Mouse (Mus musculus) small intestine, adult 2 months (tissue): ENCODE data around the gene Coro2b. TPM values are rescaled to one million over a fixed set of nuclear protein-coding genes. Genes with fewer than 3 reads are reported as not detected.

Experiments
- H3K27ac ChIP-seq: fragments of 200-500 bp; 2 replicates; pipeline ENCODE4 v1.5.1; 2012; ENCODE audit warnings: low read depth, low read length, control low read depth, inconsistent platforms; ENCODE audit not compliant: insufficient read depth
- H3K27me3 ChIP-seq: fragments of 200-500 bp; 2 replicates; pipeline ENCODE4 v1.6.1; 2012; ENCODE audit warnings: mild to moderate bottlenecking, moderate library complexity, low read length, inconsistent platforms; ENCODE audit not compliant: control insufficient read depth, insufficient read depth
- H3K36me3 ChIP-seq: fragments of 200-500 bp; 2 replicates; pipeline ENCODE4 v1.6.1; 2012; ENCODE audit warnings: mild to moderate bottlenecking, low read length, control low read depth, inconsistent platforms; ENCODE audit not compliant: control insufficient read depth, insufficient read depth
- H3K4me1 ChIP-seq: fragments of 200-500 bp; 2 replicates; pipeline ENCODE4 v1.6.1; 2012; ENCODE audit warnings: low read length, inconsistent platforms, mixed read lengths; ENCODE audit not compliant: control insufficient read depth, insufficient read depth, insufficient read length
- H3K4me3 ChIP-seq: fragments of 200-500 bp; 2 replicates; pipeline ENCODE4 v1.5.1; 2012; ENCODE audit warnings: low read depth, mild to moderate bottlenecking, control low read depth, inconsistent platforms, low read length, moderate library complexity
- CTCF ChIP-seq: fragments of 200-500 bp; IDR thresholded peaks from 2 replicates; pipeline ENCODE4 v1.5.1; 2012; ENCODE audit warnings: low read depth, mild to moderate bottlenecking, control low read depth, inconsistent platforms, low read length, moderate library complexity, mixed read lengths; ENCODE audit not compliant: insufficient replicate concordance, insufficient read length; ENCODE audit errors: extremely low read depth
- POLR2A ChIP-seq: fragments of 200-500 bp; IDR thresholded peaks from 2 replicates; pipeline ENCODE4 v1.6.1; 2012; ENCODE audit warnings: low read depth, mild to moderate bottlenecking, control low read depth, inconsistent platforms, low read length, moderate library complexity
- WGBS: fragments of 180-500 bp; shearing (Covaris S2); methylation state at CpG from one replicate; pipeline ENCODE4 v1.1.7; 2018; 5-methylcytosine and 5-hydroxymethylcytosine counted together
- polyA plus RNA-seq: library from polyadenylated mRNA; depleted of rRNA; stranded (reverse); fragments of >200 nt; gene quantifications from 2 replicates; pipeline ENCODE4 v1.2.3, GENCODE M21; 2012

Coro2b gene
- polyA plus RNA-seq, 1 experiment: 2.7 TPM

GRCm38 (mm10) chr9:62385062-62385461 lies 151.8 kb downstream of the Coro2b start:
- 54% methylated on average over 6 of the region's 6 CpGs for WGBS
- H3K36me3 ChIP-seq: 0 out of 2 replicates have a peak, but pooled peaks cover under 1% of the 10 kb centered on the region
- H3K27me3 ChIP-seq: no peaks in the 10 kb centered on the region
- no peaks in the 10 kb centered on the region for H3K4me1 ChIP-seq
- no peak overlapping the region for H3K27ac ChIP-seq
- TF ChIP-seq CTCF: no peak
- no peak for TF ChIP-seq POLR2A
- no peak overlapping the region for H3K4me3 ChIP-seq

GRCm38 (mm10) chr9:62382519-62383084 lies 154.2 kb downstream of the Coro2b start:
- no peak overlapping the region for H3K27ac ChIP-seq

GRCm38 (mm10) chr9:62381402-62381913 lies 155.4 kb downstream of the Coro2b start:
- H3K27me3 ChIP-seq: no peaks in the 10 kb centered on the region
- H3K36me3 ChIP-seq: peaks cover 17% of the 10 kb centered on the region
- H3K4me3 ChIP-seq: no peak overlapping the region
- WGBS: 44% methylated on average over 8 of the region's 8 CpGs
- H3K27ac ChIP-seq: no peak overlapping the region
- TF ChIP-seq CTCF: no peak
- TF ChIP-seq POLR2A: no peak
- no peaks in the 10 kb centered on the region for H3K4me1 ChIP-seq

More at GRCm38 (mm10) chr9:62382519-62383084, 154.2 kb downstream of the Coro2b start:
- H3K4me3 ChIP-seq: no peak overlapping the region
- H3K4me1 ChIP-seq: no peaks in the 10 kb centered on the region
- TF ChIP-seq POLR2A (no peak), CTCF (no peak)
- 73% methylated on average over 10 of the region's 10 CpGs for WGBS
- no peaks in the 10 kb centered on the region for H3K27me3 ChIP-seq
- H3K36me3 ChIP-seq: peaks cover 9% of the 10 kb centered on the region

GRCm38 (mm10) chr9:62380351-62380750 lies 156.5 kb downstream of the Coro2b start:
- Histone ChIP-seq H3K27me3 (no peaks in the 10 kb centered on the region), H3K36me3 (peaks cover 23% of the 10 kb centered on the region), H3K4me1 (0 out of 2 replicates have a peak, but pooled peaks cover 4% of the 10 kb centered on the region), H3K27ac (no peak overlapping the region), H3K4me3 (no peak overlapping the region)
- TF ChIP-seq CTCF (no peak), POLR2A (no peak)
- 46% methylated on average over 5 of the region's 5 CpGs for WGBS

GRCm38 (mm10) chr9:62377897-62378296 lies 158.9 kb downstream of the Coro2b start:
- Histone ChIP-seq H3K4me3 (no peak overlapping the region), H3K36me3 (peaks cover 26% of the 10 kb centered on the region), H3K4me1 (peaks cover 10% of the 10 kb centered on the region), H3K27ac (no peak overlapping the region), H3K27me3 (no peaks in the 10 kb centered on the region)
- TF ChIP-seq CTCF (no peak), POLR2A (no peak)
- WGBS: 93% methylated on average over 10 of the region's 10 CpGs

- Histone ChIP-seq H3K27ac (no peak overlapping the region), H3K27me3 (no peaks in the 10 kb centered on the region), H3K4me3 (peak overlapping the region; percentile 44), H3K36me3 (peaks cover 30% of the 10 kb centered on the region), H3K4me1 (peaks cover 10% of the 10 kb centered on the region)
- no peak for TF ChIP-seq CTCF
- no peak for TF ChIP-seq POLR2A
- 38% methylated on average over 3 of the region's 3 CpGs for WGBS
Measured at GRCm38 (mm10) chr9:62374276-62374675, 162.6 kb downstream of the Coro2b start.

GRCm38 (mm10) chr9:62373222-62374123 lies 163.4 kb downstream of the Coro2b start:
- Histone ChIP-seq H3K4me1 (peaks cover 18% of the 10 kb centered on the region), H3K27ac (no peak overlapping the region), H3K4me3 (no peak overlapping the region)

More at GRCm38 (mm10) chr9:62373222-62374123, 163.4 kb downstream of the Coro2b start:
- H3K36me3 ChIP-seq: peaks cover 29% of the 10 kb centered on the region
- TF ChIP-seq POLR2A (no peak), CTCF (peak; percentile 97)
- no peaks in the 10 kb centered on the region for H3K27me3 ChIP-seq
- 55% methylated on average over 18 of the region's 18 CpGs for WGBS
